Mouse (Mus musculus): Measurements from ENCODE around the gene Pla2g2f. TPM values are rescaled to one million over a fixed set of nuclear protein-coding genes. Genes with fewer than 3 reads are reported as not detected.

The Pla2g2f gene
- polyA plus RNA-seq, 1 experiment from 2014 or later, result not detected

Other genes starting within 250 kb of the Pla2g2f start
- gene Vwa5b1, start 121.7 kb downstream of the Pla2g2f start, polyA plus RNA-seq (2014; fragmentation: Nextera tagmentation; extraction: Ambion mirVana), result not detected in 2 replicates
- gene Pla2g2c, start 32.8 kb downstream of the Pla2g2f start, polyA plus RNA-seq (2014; fragmentation: Nextera tagmentation; extraction: Ambion mirVana), result 0.22 and 0.27 TPM in 2 replicates
- gene Ubxn10, start 20.5 kb downstream of the Pla2g2f start, polyA plus RNA-seq (2014; fragmentation: Nextera tagmentation; extraction: Ambion mirVana), result 0.48 and 0.74 TPM in 2 replicates
- 0.25 TPM in 1 of 2 replicates, not detected in the other for gene Pla2g2d, start 18.1 kb upstream of the Pla2g2f start, polyA plus RNA-seq (2014; fragmentation: Nextera tagmentation; extraction: Ambion mirVana)
- 0.16 TPM in 1 of 2 replicates, not detected in the other for gene Pla2g5, start 105.9 kb upstream of the Pla2g2f start, polyA plus RNA-seq (2014; fragmentation: Nextera tagmentation; extraction: Ambion mirVana)
- not detected in 2 replicates for gene Gm13030, start 116.3 kb upstream of the Pla2g2f start, polyA plus RNA-seq (2014; fragmentation: Nextera tagmentation; extraction: Ambion mirVana)
- gene Pla2g2e, start 120.3 kb upstream of the Pla2g2f start, polyA plus RNA-seq (2014; fragmentation: Nextera tagmentation; extraction: Ambion mirVana), result not detected in 2 replicates
- gene Otud3, start 156.3 kb upstream of the Pla2g2f start, polyA plus RNA-seq (2014; fragmentation: Nextera tagmentation; extraction: Ambion mirVana), result 3.0 and 3.8 TPM in 2 replicates
- gene Rnf186, start 209.5 kb upstream of the Pla2g2f start, polyA plus RNA-seq (2014; fragmentation: Nextera tagmentation; extraction: Ambion mirVana), result not detected in 2 replicates
- gene Tmco4, start 215.3 kb upstream of the Pla2g2f start, polyA plus RNA-seq (2014; fragmentation: Nextera tagmentation; extraction: Ambion mirVana), result 1.5 and 1.9 TPM in 2 replicates